Mouse (Mus musculus): Measurements from ENCODE around the gene Znrf4. TPM values are rescaled to one million over a fixed set of nuclear protein-coding genes. Genes with fewer than 3 reads are reported as not detected.

Gene Znrf4
- polyA plus RNA-seq, 1 experiment from 2014 or later: not detected

DNA sequence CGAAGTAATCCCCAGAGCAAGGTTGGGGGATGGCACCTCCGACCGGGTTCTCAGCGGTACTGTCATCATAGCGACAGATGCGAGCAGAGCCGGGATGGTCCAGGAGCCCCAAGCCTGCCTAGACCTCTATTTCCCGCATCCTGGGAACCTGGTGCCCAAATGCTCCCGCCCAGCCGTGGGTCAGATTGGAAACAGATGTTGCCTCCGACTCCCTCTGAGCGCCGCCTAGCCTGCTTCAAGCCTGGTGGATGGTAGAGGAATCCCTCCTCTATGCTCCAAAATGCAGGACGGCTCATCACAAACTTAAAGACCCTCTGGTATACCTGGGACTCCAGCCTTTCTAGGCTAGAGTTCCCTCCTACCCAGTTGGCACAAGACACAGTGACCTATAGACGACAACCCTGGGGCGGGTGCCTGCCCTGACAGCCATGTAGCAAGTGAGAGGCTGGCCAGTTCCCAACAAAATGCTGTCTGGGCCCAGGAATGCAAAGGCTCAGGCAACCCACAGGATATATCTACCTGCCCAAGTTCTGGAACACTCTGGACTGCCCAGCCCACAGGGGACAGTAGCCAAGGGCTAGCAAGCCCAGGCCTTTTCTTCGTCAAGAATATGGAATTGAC lies 49.3 kb downstream of the Znrf4 start:
- DNase-seq (no peak), ATAC-seq (ENCODE audit: low FRiP score, low TSS enrichment) (no peak)
- peak overlapping the region; percentile 44 for H3K4me3 ChIP-seq (replicated peaks; ENCODE audit: low read depth, low read length)
- H3K27me3 ChIP-seq (ENCODE audit: control insufficient read depth, insufficient read depth, low read length): no peaks in the 10 kb centered on the region
- no peaks in the 10 kb centered on the region for H3K9me3 ChIP-seq (ENCODE audit: control insufficient read depth, low read length)
- peaks cover 63% of the 10 kb centered on the region for H3K4me1 ChIP-seq (ENCODE audit: control insufficient read depth, insufficient read depth, low read length)
- H3K27ac ChIP-seq (replicated peaks; ENCODE audit: low read depth, low read length): peak overlapping the region; percentile 87
- WGBS: 2% methylated on average over 17 of the region's 17 CpGs
- peak overlapping the region; percentile 45; the same call in 1 of the 2 replicates for H3K9ac ChIP-seq (replicated peaks; ENCODE audit: low read length)
- H3K4me2 ChIP-seq (ENCODE audit: low read length): peak overlapping the region; percentile 63
- H3K36me3 ChIP-seq (ENCODE audit: control insufficient read depth, insufficient read depth, low read length): peaks cover 3% of the 10 kb centered on the region

DNA sequence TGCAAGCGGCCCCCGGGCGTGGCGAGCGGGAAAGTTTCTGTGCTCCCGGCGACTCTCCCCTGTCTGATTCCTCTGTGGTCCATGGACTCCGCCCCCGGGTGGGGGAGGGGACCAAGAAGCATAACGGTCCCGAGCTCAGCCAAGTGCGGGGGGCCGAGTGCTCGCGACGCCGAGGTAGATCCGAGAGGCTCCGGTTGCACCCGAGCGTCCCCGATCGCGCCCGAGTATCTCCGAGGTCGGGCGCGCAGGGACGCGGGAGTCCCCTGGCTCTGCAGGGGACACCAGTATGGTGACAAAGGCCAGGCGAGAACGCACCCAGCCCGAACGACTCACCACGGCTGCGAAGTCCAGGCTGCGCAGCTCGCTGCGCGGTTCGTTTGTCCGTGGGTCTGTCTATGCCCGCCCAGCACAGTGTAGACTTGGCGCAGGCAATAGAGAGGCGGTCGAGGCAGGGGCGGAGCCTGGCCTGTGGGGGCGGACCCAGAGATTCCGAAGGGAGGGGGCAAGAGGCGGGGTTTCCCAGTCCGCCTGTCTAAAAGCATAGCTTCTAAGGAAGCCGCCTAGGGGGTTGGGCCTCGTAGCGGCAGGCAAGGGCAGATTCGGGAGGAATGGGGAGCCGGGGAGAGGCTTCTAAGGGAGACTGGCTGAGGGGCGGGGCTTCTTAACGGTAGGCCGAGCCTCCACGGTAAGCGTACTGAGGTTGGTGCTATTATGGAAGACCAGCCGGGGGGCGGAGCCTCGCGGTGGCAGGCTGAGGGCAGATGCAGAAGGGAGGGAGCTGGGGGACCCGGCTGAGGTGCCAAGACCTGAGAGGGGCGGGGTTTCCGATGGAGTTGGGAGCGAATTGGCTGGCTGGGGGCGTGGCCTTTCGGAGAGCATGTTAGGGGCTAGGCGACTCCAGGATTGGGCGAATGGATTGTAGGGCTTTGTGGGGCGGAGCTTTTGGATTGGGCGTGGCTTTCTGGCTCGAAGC lies 50.2 kb downstream of the Znrf4 start:
- Histone ChIP-seq H3K9ac (replicated peaks; ENCODE audit: low read length) (peak overlapping the region; percentile 45), H3K27ac (replicated peaks; ENCODE audit: low read depth, low read length) (peak overlapping the region; percentile 87), H3K4me1 (ENCODE audit: control insufficient read depth, insufficient read depth, low read length) (peaks cover 55% of the 10 kb centered on the region), H3K9me3 (ENCODE audit: control insufficient read depth, low read length) (no peaks in the 10 kb centered on the region), H3K36me3 (ENCODE audit: control insufficient read depth, insufficient read depth, low read length) (peaks cover 10% of the 10 kb centered on the region), H3K4me2 (ENCODE audit: low read length) (peak overlapping the region; percentile 63), H3K4me3 (replicated peaks; ENCODE audit: low read depth, low read length) (peak overlapping the region; percentile 44), H3K27me3 (ENCODE audit: control insufficient read depth, insufficient read depth, low read length) (no peaks in the 10 kb centered on the region)
- ATAC-seq (ENCODE audit: low FRiP score, low TSS enrichment) (peak; percentile 91), DNase-seq (peak; percentile 98)
- WGBS: under 1% methylated on average over 77 of the region's 77 CpGs

Other genes starting within 250 kb of the Znrf4 start
- 0.78 and 1.6 TPM in 2 replicates for gene Ticam1, start 235.6 kb downstream of the Znrf4 start, polyA plus RNA-seq (2014; fragmentation: Nextera tagmentation; extraction: Ambion mirVana)
- gene Plin3, start 219.6 kb downstream of the Znrf4 start, polyA plus RNA-seq (2014; fragmentation: Nextera tagmentation; extraction: Ambion mirVana): 6.4 and 11.6 TPM in 2 replicates
- gene Arrdc5, start 212.1 kb downstream of the Znrf4 start, polyA plus RNA-seq (2014; fragmentation: Nextera tagmentation; extraction: Ambion mirVana): not detected in 2 replicates
- gene Uhrf1, start 209.1 kb downstream of the Znrf4 start, polyA plus RNA-seq (2014; fragmentation: Nextera tagmentation; extraction: Ambion mirVana): 11.3 and 21.5 TPM in 2 replicates
- gene Kdm4b, start 186.4 kb downstream of the Znrf4 start, polyA plus RNA-seq (2014; fragmentation: Nextera tagmentation; extraction: Ambion mirVana): 72.4 and 78.9 TPM in 2 replicates
- 304 and 345 TPM in 2 replicates for gene Ptprs, start 35.9 kb downstream of the Znrf4 start, polyA plus RNA-seq (2014; fragmentation: Nextera tagmentation; extraction: Ambion mirVana)
- gene Gm20219, start 42.0 kb upstream of the Znrf4 start, polyA plus RNA-seq (2014; fragmentation: Nextera tagmentation; extraction: Ambion mirVana): 0.95 and 1.2 TPM in 2 replicates
- 43.0 and 51.4 TPM in 2 replicates for gene Safb2, start 72.2 kb upstream of the Znrf4 start, polyA plus RNA-seq (2014; fragmentation: Nextera tagmentation; extraction: Ambion mirVana)
- 79.2 and 89.6 TPM in 2 replicates for gene Safb, start 72.4 kb upstream of the Znrf4 start, polyA plus RNA-seq (2014; fragmentation: Nextera tagmentation; extraction: Ambion mirVana)
- gene 2410015M20Rik, start 97.3 kb upstream of the Znrf4 start, polyA plus RNA-seq (2014; fragmentation: Nextera tagmentation; extraction: Ambion mirVana): 192 and 195 TPM in 2 replicates
- 1,168 and 1,300 TPM in 2 replicates for gene Rpl36, start 101.0 kb upstream of the Znrf4 start, polyA plus RNA-seq (2014; fragmentation: Nextera tagmentation; extraction: Ambion mirVana)
- 44.5 and 46.1 TPM in 2 replicates for gene Lonp1, start 114.5 kb upstream of the Znrf4 start, polyA plus RNA-seq (2014; fragmentation: Nextera tagmentation; extraction: Ambion mirVana)
- gene Catsperd, start 115.7 kb upstream of the Znrf4 start, polyA plus RNA-seq (2014; fragmentation: Nextera tagmentation; extraction: Ambion mirVana): 1.6 TPM in 2 replicates
- 104 and 105 TPM in 2 replicates for gene Ranbp3, start 160.9 kb upstream of the Znrf4 start, polyA plus RNA-seq (2014; fragmentation: Nextera tagmentation; extraction: Ambion mirVana)
- 478 and 643 TPM in 2 replicates for gene Ndufa11, start 205.3 kb upstream of the Znrf4 start, polyA plus RNA-seq (2014; fragmentation: Nextera tagmentation; extraction: Ambion mirVana)
- gene Vmac, start 205.6 kb upstream of the Znrf4 start, polyA plus RNA-seq (2014; fragmentation: Nextera tagmentation; extraction: Ambion mirVana): 17.6 and 18.5 TPM in 2 replicates
- gene Nrtn, start 245.1 kb upstream of the Znrf4 start, polyA plus RNA-seq (2014; fragmentation: Nextera tagmentation; extraction: Ambion mirVana): 4.4 and 7.3 TPM in 2 replicates

All from midbrain, embryonic 14.5 days (tissue).